Mouse (Mus musculus): ENCODE data around the gene Htt. TPM values are rescaled to one million over a fixed set of nuclear protein-coding genes. Genes with fewer than 3 reads are reported as not detected.

The Htt gene
- polyA plus RNA-seq, 1 experiment from 2014 or later = 28.5 TPM

DNA sequence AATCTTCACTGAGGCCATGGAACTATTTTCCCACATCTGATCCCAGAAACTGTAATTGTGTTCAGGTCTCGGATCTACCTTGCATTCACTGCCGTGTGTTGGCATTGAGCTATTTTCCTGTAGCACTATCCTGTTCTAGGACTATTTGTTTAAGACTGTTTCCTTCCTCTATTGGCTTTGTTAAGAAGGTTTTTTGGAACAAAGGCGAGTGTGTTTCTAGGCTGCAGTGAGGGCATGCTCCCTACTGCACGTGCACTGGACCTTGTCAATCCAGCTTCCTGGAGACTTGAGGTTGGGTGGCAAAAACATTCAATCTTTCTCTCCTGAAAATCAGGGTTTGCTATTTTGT, 170.9 kb downstream of the Htt start:
- H3K36me3 ChIP-seq (ENCODE audit: control insufficient read depth, insufficient read depth, low read length) = no peaks in the 10 kb centered on the region
- peaks cover 11% of the 10 kb centered on the region; the same call in 1 of the 2 replicates for H3K4me1 ChIP-seq (ENCODE audit: control insufficient read depth, insufficient read depth, low read length)
- H3K9me3 ChIP-seq (ENCODE audit: control insufficient read depth, low read length) = no peaks in the 10 kb centered on the region
- H3K4me2 ChIP-seq (ENCODE audit: low read depth, low read length) = no peak overlapping the region
- no peak overlapping the region for H3K9ac ChIP-seq (replicated peaks; ENCODE audit: low read depth, low read length)
- 34% methylated on average over 4 of the region's 4 CpGs for WGBS
- no peaks in the 10 kb centered on the region for H3K27me3 ChIP-seq (ENCODE audit: control insufficient read depth, insufficient read depth, low read length)
- peak overlapping the region; percentile 35 for H3K27ac ChIP-seq (ENCODE audit: low read depth, low read length)
- ATAC-seq (ENCODE audit: low read depth) = no peak
- no peak overlapping the region for H3K4me3 ChIP-seq (ENCODE audit: low read depth, low read length)

DNA sequence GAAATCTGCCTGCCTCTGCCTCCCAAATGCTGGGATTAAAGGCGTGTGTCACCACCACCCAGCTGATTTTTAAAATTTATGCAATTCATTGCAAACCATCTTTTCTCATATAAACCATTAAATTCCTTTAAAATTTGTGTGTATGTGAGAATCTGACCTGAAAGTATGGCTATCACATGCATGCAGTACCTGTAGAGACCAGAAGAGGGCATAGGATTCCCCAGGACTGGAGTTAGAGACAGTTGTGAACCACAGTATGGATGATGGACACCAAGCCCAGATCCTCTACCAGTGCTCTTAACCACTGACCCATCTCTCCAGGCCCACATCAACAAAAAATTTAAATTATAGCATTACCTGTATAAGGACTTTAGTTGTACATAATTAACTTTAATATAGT, 171.9 kb downstream of the Htt start:
- H3K36me3 ChIP-seq (ENCODE audit: control insufficient read depth, insufficient read depth, low read length) = no peaks in the 10 kb centered on the region
- no peak overlapping the region for H3K9ac ChIP-seq (replicated peaks; ENCODE audit: low read depth, low read length)
- H3K4me1 ChIP-seq (ENCODE audit: control insufficient read depth, insufficient read depth, low read length) = peaks cover 11% of the 10 kb centered on the region; the same call in 1 of the 2 replicates
- no peak for ATAC-seq (ENCODE audit: low read depth)
- H3K9me3 ChIP-seq (ENCODE audit: control insufficient read depth, low read length) = no peaks in the 10 kb centered on the region
- WGBS = 93% methylated on average over 1 of the region's 1 CpGs
- H3K27me3 ChIP-seq (ENCODE audit: control insufficient read depth, insufficient read depth, low read length) = no peaks in the 10 kb centered on the region
- H3K27ac ChIP-seq (ENCODE audit: low read depth, low read length) = no peak overlapping the region
- no peak overlapping the region for H3K4me2 ChIP-seq (ENCODE audit: low read depth, low read length)
- no peak overlapping the region for H3K4me3 ChIP-seq (ENCODE audit: low read depth, low read length)

DNA sequence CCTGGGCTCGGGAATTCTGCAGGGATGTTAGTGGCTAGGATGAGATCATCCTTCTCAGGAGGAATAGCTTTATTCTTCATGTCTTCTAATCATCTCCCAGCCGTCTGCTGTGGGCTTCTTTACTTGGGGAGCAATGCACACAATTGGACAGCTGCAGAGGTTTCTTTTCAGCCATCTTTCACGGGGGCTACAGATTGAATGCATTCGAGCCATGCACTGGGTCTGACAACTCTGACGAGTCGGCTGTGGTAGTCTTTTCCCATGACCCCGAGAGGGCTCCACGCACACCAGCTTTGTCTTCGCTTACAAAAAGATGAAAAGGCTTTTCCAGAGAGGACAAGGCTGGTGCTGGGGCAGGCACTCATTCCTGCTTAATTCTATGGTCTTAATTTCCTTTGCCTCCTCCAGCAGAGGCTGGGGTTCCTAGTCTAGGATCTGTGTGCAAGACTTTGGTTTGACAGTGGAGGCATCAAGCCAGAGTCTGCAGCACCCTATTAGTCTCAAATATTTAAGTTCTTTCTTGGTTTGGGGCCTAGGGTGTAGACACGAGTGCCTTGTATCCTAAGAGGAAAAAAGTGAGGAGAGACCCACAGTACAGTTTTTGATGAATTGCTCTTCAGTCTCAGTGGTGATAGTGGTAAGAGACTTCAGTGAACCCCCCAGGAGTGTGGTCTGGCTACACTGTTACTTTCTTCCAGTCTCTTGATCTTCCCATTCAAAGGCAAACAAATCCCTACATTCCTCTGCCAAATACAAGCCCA, 180.3 kb downstream of the Htt start:
- Histone ChIP-seq H3K9me3 (ENCODE audit: control insufficient read depth, low read length) (no peaks in the 10 kb centered on the region), H3K27ac (ENCODE audit: low read depth, low read length) (no peak overlapping the region), H3K4me2 (ENCODE audit: low read depth, low read length) (no peak overlapping the region), H3K36me3 (ENCODE audit: control insufficient read depth, insufficient read depth, low read length) (no peaks in the 10 kb centered on the region), H3K27me3 (ENCODE audit: control insufficient read depth, insufficient read depth, low read length) (no peaks in the 10 kb centered on the region), H3K4me3 (ENCODE audit: low read depth, low read length) (no peak overlapping the region), H3K9ac (replicated peaks; ENCODE audit: low read depth, low read length) (no peak overlapping the region), H3K4me1 (ENCODE audit: control insufficient read depth, insufficient read depth, low read length) (0 out of 2 replicates have a peak, but pooled peaks cover 4% of the 10 kb centered on the region)
- 13% methylated on average over 10 of the region's 10 CpGs for WGBS
- no peak for ATAC-seq (ENCODE audit: low read depth)

DNA sequence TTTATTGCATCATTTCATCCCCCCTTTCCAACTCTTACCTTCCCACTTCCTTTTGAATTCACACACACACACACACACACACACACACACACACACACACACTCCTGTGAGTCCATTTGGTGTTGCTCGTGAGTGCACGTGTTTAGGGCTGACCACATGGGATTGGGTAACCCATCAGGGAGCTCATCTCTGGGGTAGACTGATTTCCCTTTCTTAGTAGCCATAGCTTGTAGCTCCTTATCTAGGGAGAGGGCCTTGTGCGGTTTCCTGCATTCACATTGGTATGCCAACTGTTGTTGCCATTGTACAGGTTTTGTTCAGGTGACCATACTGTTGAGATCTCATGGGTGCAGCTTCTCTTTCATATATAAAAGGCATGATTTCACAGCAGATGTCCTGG, 181.9 kb downstream of the Htt start:
- Histone ChIP-seq H3K4me1 (ENCODE audit: control insufficient read depth, insufficient read depth, low read length) (0 out of 2 replicates have a peak, but pooled peaks cover 4% of the 10 kb centered on the region), H3K4me2 (ENCODE audit: low read depth, low read length) (no peak overlapping the region), H3K36me3 (ENCODE audit: control insufficient read depth, insufficient read depth, low read length) (no peaks in the 10 kb centered on the region), H3K4me3 (ENCODE audit: low read depth, low read length) (no peak overlapping the region), H3K27me3 (ENCODE audit: control insufficient read depth, insufficient read depth, low read length) (no peaks in the 10 kb centered on the region), H3K27ac (ENCODE audit: low read depth, low read length) (no peak overlapping the region), H3K9me3 (ENCODE audit: control insufficient read depth, low read length) (no peaks in the 10 kb centered on the region), H3K9ac (replicated peaks; ENCODE audit: low read depth, low read length) (no peak overlapping the region)
- ATAC-seq (ENCODE audit: low read depth) = no peak
- WGBS = 86% methylated on average over 3 of the region's 3 CpGs

DNA sequence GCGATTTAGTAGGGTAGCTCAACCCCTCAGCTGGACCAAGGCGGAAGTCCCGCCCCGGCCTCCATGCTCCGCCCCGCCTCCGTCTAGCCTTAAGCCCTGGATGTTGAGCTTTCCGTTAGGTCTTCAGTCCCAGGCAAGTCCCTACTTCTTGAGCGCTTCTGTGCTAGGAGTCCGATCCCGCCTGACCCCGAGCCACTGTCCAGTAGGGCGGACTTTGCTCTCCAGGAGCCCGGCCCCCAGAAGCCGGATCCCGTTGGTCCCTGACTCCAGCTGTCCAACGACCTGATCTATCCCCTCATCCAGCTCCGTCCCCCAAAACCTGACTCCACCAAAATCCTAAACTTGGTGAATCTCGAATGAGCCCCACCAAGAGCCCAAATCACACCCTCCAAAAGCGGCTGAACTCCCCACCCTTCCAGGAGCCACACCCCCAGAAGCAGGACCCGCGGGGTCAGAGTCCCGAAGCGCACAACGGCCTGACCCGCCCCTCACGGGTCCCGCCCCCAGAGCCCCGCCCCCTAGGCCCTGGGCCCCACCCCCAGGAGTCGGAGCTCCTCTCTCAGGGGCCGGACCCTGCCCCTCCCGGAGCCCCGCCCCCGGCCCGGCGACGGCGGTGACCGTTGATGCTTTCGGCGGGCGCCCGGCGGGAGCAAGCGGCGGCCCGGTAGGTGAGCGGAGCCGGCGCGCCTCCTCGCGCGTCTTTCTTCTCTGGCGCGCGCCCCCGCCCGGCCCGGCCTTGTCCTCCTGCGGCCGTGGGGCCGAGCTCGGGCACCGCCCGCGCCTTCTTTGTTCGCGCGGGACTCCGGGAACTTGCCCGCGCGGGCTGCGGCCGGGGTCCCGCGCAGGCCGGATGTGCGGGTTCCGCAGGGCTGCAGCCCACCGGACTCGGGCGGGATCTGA, 187.6 kb downstream of the Htt start, which contains the start of gene Rgs12:
Rgs12 (plus strand) TSS at position 585 of the 900 bp plus-strand sequence.
- H3K4me2 ChIP-seq (ENCODE audit: low read depth, low read length) = peak within 1 kb of the TSS; percentile 80
- ATAC-seq (ENCODE audit: low read depth) = peak; percentile 90
- H3K9me3 ChIP-seq (ENCODE audit: control insufficient read depth, low read length) = no peaks in the 10 kb centered on the region
- no peaks in the 10 kb centered on the region for H3K36me3 ChIP-seq (ENCODE audit: control insufficient read depth, insufficient read depth, low read length)
- no peaks in the 10 kb centered on the region for H3K27me3 ChIP-seq (ENCODE audit: control insufficient read depth, insufficient read depth, low read length)
- peak within 1 kb of the TSS; percentile 96 for H3K9ac ChIP-seq (replicated peaks; ENCODE audit: low read depth, low read length)
- H3K4me3 ChIP-seq (ENCODE audit: low read depth, low read length) = peak within 1 kb of the TSS; percentile 93
- H3K27ac ChIP-seq (ENCODE audit: low read depth, low read length) = peak within 1 kb of the TSS; percentile 90
- WGBS = 1% methylated on average over 56 of the region's 84 CpGs
- H3K4me1 ChIP-seq (ENCODE audit: control insufficient read depth, insufficient read depth, low read length) = peaks cover 22% of the 10 kb centered on the region

DNA sequence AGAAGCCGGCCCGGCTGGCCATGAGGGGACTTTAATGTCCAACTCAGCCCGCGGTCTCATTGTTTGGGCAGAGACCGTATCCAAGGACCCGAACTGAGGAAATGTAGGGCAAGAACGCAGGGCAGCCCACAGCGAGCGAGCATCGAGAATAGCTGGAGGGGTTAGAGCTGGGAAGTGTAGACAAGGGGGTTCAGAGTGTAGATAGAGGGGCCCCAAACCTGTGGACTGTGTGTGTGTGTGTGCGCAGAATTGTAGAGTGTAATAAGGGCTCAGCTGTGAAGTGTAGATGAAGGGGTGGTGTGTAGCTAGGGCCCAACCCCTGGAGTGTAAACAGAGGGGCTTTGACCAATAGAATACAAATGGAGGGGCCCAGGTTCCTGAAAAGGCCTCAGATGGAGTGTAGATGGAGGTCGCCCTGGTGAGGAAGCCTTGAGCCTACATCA, 188.2 kb downstream of the Htt start:
- peak; percentile 54 for ATAC-seq (ENCODE audit: low read depth)
- Histone ChIP-seq H3K27ac (ENCODE audit: low read depth, low read length) (peak overlapping the region; percentile 90), H3K36me3 (ENCODE audit: control insufficient read depth, insufficient read depth, low read length) (no peaks in the 10 kb centered on the region), H3K4me3 (ENCODE audit: low read depth, low read length) (peak overlapping the region; percentile 93), H3K4me2 (ENCODE audit: low read depth, low read length) (peak overlapping the region; percentile 80), H3K9me3 (ENCODE audit: control insufficient read depth, low read length) (no peaks in the 10 kb centered on the region), H3K4me1 (ENCODE audit: control insufficient read depth, insufficient read depth, low read length) (peaks cover 27% of the 10 kb centered on the region), H3K9ac (replicated peaks; ENCODE audit: low read depth, low read length) (peak overlapping the region; percentile 96), H3K27me3 (ENCODE audit: control insufficient read depth, insufficient read depth, low read length) (no peaks in the 10 kb centered on the region)
- 0% methylated on average over 12 of the region's 12 CpGs for WGBS

DNA sequence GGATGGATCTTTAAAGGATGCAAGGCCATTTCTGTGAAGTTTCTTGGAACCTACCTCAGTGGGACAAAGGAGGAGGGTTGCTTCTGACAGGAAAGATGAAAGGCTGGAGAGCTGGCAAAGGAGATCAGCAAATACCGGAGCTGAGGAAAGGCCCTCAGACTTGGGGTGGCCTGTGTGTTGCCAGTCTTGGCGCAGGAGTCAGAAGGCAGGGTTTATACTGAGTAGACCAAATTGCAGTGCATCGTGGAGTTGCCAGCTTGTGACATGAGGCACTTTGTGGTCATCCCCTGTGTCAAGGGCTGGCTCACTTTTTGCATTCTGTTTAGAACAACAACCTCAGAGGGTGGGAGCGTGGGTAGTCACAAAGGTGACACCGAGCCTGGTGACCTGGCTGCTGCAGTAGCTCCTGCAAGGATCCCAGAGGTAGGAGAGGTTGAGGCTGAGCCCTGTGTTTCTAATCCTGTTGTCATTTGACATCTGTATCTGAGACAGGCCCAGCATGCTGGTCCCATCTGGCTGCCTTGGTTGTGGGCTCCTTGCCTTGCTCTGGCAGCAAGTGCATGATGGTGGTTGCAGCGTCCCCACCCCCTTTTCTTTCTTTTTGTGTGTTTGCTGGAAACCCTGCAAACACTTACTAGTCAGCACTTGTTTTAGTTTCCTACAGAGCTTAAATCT, 189.1 kb downstream of the Htt start:
- peak overlapping the region; percentile 90; the same call in 1 of the 2 replicates for H3K27ac ChIP-seq (ENCODE audit: low read depth, low read length)
- H3K4me2 ChIP-seq (ENCODE audit: low read depth, low read length) = peak overlapping the region; percentile 80
- no peaks in the 10 kb centered on the region for H3K9me3 ChIP-seq (ENCODE audit: control insufficient read depth, low read length)
- no peak for ATAC-seq (ENCODE audit: low read depth)
- peak overlapping the region; percentile 96; the same call in 1 of the 2 replicates for H3K9ac ChIP-seq (replicated peaks; ENCODE audit: low read depth, low read length)
- 63% methylated on average over 6 of the region's 6 CpGs for WGBS
- H3K4me1 ChIP-seq (ENCODE audit: control insufficient read depth, insufficient read depth, low read length) = peaks cover 31% of the 10 kb centered on the region
- no peaks in the 10 kb centered on the region for H3K36me3 ChIP-seq (ENCODE audit: control insufficient read depth, insufficient read depth, low read length)
- H3K4me3 ChIP-seq (ENCODE audit: low read depth, low read length) = peak overlapping the region; percentile 93
- H3K27me3 ChIP-seq (ENCODE audit: control insufficient read depth, insufficient read depth, low read length) = no peaks in the 10 kb centered on the region

DNA sequence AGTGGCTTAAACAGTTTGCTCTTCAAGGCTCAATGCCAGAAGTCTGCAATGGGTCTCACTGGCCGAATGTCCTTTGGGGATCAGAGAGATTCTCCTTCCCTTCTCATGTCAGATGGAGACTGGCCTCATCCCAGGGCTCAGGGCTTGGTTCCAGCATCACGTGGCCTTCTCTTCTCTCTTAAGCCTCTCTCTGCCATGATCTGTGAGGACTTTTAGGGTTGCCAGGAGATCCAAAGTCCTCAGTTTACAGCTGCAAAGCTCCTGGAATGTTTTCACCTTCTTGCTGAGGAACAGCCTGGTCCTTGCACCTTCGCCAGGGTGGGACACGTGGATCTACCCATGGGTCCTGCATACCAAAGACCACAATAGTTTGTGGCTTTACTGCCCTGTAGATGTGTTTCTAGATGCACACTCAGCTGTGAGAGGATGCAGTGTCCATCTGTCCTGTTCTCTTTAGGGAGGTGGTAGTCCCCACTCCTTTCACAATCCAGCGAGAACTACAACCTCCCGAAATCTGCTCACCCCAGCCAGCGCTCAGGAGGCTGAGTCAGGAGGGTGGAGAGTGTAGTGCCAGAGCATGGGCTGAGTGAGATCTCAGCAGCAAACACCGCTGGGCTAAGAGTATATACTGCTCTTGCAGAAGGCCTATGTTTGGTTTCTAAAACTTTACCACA, 189.8 kb downstream of the Htt start:
- H3K27me3 ChIP-seq (ENCODE audit: control insufficient read depth, insufficient read depth, low read length) = no peaks in the 10 kb centered on the region
- H3K27ac ChIP-seq (ENCODE audit: low read depth, low read length) = peak overlapping the region; percentile 90; the same call in 1 of the 2 replicates
- H3K4me3 ChIP-seq (ENCODE audit: low read depth, low read length) = no peak overlapping the region
- H3K9ac ChIP-seq (replicated peaks; ENCODE audit: low read depth, low read length) = no peak overlapping the region
- H3K9me3 ChIP-seq (ENCODE audit: control insufficient read depth, low read length) = no peaks in the 10 kb centered on the region
- peak overlapping the region; percentile 80; the same call in 1 of the 2 replicates for H3K4me2 ChIP-seq (ENCODE audit: low read depth, low read length)
- H3K4me1 ChIP-seq (ENCODE audit: control insufficient read depth, insufficient read depth, low read length) = peaks cover 37% of the 10 kb centered on the region
- ATAC-seq (ENCODE audit: low read depth) = no peak
- 92% methylated on average over 8 of the region's 8 CpGs for WGBS
- no peaks in the 10 kb centered on the region for H3K36me3 ChIP-seq (ENCODE audit: control insufficient read depth, insufficient read depth, low read length)
